Mouse (Mus musculus) liver, embryonic 14.5 days (tissue): Measurements from ENCODE around the gene Mei1.

Experiments used
- CTCF ChIP-seq: IDR thresholded peaks from 2 replicates; pipeline ENCODE4 v1.5.1; 2016; ENCODE audit warnings: antibody characterized with exemption, low read depth, control low read depth
- EP300 ChIP-seq: IDR thresholded peaks from 2 replicates; pipeline ENCODE4 v1.6.1; 2016; ENCODE audit warnings: antibody characterized with exemption, low read depth

DNA sequence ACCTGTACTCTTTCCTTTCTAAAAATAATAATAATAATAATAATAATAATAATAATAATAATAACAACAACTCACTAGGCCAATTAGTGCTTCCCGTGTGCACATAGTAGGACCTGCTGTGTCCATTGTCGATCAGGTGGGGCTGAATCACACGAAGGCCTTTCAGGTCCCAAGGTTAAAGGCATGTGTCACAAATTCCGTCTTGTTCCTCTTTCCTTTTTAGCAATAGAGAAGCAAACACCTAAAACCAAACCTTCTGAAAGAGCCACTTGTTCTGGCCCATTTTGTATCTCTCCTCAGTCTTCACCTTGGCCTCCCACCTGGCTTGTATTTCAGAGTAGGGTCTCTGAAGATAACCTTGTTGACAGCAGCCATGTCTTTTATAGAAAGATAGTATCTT is 81.4 kb downstream of the Mei1 start:
- TF ChIP-seq CTCF (no peak), EP300 (no peak)
